Mouse (Mus musculus): ENCODE data around the gene Aplf.
A peak's percentile ranks its signal among the peaks of the same experiment; 100 is the strongest.

Aplf gene

DNA sequence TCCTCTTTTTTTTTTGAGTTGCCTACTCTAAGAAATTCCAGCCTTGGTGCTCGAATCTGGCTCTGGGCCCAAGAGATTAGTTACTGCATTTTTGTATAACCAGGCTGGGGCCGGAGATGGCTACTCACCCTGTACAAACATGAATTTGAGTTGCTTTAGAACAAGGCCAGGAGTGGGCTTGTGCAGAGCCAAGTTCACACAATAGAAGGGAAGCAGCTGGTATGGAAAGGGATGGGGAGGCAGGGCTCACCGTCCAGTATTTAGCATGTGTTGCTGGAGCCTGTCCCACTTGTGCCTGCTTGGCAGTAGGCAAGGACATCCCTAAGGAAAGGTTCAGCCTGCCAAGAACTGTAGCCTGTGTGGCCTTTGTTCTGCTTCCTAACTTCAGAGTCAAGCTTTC is 50.7 kb downstream of the Aplf start:
- DNase-seq: peak; percentile 17 to 21

DNA sequence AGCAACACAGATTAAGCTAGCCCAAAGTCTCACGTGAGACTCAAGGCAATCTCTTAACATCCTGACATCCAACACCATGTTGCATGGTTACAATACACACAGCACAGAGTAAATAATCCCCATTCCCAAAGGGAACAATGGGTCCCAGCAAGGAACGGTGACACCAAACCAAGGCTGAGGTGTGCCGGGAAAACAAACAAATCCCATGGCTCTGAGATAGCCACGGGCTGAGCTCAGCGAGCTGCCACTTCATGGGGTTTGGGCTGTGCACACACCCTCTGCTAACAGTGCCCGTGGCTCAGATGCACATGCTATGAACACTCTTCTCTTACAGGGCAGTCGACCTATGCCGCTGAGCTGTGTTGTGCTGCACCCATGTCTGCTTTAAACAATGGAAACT is 54.0 kb downstream of the Aplf start:
- DNase-seq: no peak

DNA sequence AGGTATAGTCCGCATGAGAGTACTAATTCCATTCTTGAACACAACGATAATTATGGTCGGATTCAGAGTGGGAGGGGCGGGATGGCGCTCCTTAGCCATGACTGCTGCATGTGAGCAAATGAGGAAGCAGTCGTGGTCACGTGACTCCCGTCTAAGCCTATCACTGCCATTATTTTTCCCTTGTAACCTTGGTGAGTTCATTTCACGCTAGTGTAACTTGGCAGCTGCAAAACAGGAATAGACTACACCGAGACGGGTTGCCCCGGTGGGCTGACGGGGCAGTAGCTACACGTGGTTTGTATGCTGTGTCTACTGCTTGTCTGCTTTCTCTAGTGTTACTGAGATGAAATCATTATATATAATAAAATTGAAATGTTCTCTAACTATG is 56.3 kb downstream of the Aplf start:
- DNase-seq: no peak

DNA sequence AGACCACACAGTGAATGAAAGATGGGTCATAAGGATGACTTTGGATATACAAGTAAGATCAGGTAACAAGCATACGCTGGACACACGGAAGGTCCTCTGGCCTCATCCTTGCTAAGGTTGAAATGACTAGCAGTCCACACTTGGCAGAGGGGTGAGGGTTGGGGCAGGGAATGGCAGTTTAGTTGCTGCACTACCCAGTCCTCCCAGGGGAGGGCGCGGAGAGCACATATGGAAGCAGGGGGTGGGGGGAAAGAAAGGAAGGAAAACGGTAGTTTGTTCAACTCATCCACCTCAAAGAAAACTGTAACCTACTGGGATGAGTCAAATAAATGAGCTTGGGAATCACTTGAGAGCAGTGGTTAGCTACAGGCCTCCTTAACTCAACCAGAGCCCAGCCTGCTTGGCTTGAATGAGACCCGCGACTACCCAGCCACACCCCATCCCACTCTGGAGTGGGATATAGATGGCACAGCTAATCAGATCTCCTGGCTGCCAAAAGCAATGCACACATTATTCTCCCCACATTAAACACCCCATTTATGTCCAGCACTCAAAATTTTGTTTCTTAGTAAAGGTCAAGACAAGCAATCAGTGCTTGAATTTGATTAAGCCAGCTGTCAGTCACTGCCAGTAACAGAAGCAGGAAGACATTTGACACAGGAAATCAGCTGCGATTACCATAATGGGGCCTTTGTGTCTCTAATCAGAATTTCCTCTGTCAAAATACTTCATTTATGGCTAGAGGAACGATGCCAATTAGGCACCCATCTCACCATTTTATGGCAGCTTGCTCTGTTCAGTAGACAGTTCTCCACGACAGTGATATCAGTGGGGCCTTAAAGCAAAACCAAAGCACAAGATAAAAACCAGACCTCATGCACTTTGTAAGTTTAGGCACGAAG is 56.9 kb downstream of the Aplf start:
- DNase-seq: peak; percentile 31 to 36

DNA sequence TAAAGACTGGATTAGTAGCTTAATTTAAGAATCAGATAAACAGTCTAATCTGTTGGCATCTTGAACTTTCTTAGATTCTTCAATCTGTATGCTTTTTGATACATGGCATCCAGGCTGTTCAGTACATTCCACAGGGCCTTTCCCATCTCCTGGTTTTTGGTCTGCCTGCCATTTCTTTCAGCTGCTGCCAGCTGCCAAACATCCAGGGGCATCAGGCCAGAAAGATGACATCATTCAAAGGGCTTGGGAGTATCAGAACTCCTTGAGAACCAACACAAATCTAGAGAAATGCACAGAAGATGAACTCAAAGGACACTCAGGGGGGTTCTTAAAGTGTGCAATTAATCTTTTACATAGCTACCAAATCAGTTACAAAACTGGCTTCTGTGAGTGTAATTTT is 72.2 kb downstream of the Aplf start:
- no peak for DNase-seq

DNA sequence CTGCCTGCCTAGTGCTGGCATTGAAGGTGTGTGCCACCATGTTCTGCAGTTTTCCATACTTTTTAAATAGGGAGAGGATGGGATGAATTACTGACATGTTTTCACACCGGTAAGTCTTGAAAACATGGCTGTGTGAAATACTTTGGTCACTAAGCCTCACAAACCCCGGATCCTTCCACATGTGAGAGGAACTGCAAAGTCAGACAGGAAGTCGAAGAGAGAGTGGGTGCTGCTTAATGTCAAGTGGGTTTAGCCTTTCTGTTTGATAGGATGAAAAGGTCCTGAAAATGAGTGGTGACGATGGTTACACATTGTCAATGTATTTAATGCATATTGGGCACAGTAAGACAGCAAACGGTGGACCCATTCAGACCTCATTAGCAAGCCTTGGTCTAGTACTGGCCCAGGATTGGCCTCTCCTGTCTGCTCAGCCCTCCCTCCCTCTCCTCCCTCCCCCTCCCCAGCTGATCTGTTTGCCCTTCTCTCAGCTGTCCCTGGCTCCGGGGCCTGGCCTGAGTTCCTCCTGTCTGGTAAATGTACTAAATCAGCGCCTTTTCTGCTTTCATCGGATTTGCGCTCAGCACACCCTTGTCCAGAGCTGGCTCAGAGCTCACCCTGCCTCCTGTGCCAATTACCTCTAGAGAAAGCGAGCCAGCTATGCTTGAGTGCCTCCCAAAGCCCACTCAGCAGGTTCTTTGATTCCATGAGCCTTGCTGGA is 74.7 kb downstream of the Aplf start:
- DNase-seq: no peak

DNA sequence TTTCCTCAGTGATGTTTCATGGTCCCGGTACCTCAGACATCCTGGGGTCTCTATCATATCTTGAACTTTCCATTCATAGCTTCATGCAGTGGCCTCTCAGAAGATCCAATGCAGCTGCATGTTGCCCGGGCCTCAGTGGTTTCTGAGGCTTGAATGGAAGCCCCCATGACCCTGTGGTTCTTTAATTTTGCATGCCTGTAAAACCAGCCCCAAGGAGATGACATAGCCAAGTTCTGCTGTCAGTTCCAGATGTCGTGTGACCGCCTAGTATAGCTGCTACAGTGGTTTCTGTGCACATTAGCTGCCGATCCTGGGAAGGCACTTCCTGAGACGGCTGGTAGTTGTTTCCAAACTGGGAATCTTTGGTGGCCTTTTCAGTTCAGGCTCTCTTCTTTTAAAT is 77.8 kb downstream of the Aplf start:
- DNase-seq: no peak

DNA sequence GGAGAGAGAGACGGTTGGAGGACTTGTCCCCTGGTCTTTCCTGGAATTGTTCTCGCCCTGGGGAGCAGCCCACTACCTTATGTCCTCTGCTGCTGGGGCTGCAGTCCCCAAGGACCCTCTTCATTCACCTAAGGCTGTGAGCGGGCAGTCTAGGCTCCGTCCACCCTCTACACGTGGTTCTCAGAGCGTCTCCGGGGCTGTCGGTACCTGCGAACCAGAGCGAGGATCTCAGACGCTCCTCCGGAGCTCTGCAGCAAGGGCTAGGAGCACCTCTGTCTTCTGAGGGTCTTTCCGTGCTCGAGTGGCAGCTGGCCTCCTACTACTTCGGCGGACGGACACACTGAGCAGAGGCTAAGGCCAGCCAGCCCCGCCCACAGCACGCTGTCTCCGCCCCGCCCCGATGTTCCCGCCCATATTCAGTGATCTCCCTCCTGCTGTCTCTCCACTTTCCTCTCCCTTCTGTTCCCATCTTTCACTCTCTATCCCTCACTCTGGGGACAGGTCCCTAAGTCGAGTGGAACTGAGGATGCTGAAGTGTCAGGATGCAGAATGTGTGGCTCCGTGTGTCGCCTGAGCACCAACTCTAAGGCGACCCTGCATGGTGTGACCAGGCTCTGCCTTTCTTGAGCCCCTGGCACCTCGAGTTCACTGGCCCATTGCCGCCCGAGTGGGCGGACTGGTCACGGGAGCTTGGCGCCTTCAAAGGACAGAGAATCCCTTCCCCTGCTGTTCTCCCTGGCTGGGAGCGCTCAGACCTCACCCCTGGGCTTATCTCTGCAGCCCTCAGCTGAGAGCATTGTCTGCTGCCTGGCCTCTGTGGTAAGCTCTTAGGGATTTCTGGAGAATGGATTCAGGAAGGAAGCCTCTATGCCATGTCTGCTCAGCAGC is 81.4 kb downstream of the Aplf start, which contains the start of gene Prokr1:
Prokr1 (minus strand) TSS at position 350 of the 888 bp plus-strand sequence.
- peak in 1 of 2 experiments; percentile 13 for DNase-seq

DNA sequence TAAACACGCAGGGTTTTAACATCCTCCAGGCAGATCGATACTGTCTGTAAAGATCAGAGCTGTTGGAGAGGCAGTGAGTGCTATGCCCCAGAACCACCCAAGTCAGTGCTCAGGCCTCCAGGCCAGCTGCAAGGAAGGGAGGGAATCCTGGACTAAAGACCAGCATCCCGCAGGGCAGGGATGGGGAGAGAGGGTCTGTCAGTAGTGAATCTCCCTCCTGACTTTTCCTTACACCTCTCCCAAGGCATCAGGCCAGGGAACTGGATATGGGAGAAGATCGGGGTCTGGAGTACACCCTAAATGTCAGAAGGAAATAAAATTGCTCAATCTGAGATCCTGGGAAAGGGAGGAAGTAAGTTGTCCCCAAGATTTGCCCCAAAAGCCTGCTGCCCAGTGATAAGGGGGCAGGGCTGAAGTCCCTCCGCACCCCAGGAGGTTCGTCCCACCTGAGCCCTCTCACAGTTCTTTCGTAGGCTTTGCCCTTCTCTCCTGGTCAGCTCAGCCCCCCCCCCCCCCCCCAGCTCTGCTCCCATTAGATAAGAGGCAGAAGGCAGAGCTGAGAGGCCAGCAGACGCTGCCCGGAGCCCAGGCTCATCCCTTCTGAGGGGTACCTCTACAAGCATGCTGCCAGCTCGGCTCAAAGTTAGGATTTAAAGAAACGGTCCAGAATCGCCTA is 82.1 kb downstream of the Aplf start:
- DNase-seq: no peak

DNA sequence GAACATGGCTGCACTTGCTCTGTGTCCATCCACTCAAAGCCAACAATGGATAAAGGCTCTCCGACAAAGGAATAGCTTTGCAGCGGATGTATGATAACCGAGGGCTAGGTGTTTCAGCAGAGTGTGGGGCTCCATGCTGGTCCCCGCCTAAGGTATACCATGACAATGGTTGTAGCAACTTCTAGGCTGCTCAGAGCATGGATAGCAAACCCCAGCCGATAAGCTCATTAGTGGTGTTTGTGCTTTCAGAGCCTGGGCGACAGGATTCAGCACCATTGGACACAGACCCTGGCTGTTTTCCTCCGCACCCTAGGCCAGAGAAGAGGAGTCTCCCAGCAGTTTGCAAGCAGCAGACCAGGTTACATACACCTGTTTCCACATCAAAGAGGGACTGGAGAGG is 88.0 kb downstream of the Aplf start:
- no peak for DNase-seq

DNA sequence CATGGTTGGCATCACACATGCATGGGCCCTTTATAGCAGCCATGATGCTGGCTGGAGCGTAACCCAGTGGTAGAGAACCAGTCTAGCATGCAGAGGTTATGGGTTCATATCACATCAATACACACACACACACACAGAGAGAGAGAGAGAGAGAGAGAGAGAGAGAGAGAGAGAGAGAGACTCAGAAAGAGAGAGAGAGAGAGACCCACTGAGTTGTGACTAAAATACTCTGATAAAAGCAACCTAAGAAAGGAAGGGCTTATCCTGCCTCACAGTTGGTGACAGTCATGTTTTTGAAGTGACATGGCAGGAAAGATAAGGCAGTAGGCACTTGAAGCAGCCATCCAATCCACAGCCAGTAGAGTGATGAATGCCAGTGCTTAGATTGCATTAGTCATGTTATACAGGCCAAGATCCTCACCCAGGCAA is 88.8 kb downstream of the Aplf start:
- no peak for DNase-seq

DNA sequence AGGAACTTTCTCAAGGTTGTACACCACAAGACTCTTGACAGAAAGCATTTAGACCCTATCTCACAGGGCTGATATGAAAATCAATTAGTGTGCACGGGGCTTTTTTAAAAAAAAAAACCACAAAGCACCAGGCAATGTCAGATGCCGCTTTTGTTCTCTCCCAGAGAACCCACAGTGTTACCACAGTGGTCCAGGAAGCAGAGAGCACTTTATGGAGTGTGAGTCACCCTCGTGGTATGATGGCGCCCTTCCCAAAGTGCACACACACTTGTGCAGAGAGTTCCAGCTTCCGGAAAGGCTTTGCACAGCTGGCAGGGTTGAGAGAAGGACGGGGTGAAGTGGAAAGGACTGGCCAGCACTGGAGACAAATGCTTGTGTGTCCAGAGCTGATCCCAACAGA is 89.5 kb downstream of the Aplf start:
- DNase-seq: no peak

DNA sequence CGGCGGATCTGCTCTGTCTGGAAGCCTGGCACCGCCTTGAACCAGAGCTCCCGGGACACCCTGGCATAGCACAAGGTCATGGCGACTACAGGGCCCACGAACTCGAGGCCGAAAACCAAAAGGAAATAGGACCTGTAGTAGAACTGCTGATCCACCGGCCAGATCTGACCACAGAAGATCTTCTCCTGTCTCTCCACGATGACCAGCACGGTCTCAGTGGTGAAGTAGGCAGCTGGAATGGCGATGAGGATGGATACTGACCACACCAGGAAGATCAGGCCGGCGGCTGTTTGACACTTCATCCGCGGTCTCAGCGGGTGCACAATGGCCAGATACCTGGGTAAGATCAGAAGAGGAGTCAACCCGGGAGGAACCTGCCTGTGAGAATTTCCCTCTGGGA is 90.4 kb downstream of the Aplf start:
- DNase-seq: no peak

DNA sequence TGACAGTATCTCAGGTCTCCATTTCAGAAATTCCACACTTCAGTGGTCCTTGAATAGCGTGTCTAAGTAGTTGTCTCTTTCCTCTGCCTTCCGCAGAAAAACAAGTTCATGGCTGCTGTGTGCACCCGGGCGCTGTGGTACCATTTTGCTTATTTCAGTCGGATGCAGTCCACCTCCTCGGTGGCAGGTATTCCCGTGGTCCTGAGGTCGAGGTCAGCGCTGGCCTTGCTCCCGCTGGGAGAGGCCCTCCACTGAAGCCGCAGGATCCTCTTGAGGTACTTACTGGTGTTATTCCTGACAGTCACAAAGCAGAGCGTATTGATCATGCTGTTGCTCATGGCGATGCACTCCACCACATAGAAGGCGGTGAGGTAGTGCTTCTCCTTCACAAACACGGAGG is 90.9 kb downstream of the Aplf start:
- no peak for DNase-seq
